Comparison of ENCODE assay signal across 8 mouse cellular contexts in the genomic region with DNA sequence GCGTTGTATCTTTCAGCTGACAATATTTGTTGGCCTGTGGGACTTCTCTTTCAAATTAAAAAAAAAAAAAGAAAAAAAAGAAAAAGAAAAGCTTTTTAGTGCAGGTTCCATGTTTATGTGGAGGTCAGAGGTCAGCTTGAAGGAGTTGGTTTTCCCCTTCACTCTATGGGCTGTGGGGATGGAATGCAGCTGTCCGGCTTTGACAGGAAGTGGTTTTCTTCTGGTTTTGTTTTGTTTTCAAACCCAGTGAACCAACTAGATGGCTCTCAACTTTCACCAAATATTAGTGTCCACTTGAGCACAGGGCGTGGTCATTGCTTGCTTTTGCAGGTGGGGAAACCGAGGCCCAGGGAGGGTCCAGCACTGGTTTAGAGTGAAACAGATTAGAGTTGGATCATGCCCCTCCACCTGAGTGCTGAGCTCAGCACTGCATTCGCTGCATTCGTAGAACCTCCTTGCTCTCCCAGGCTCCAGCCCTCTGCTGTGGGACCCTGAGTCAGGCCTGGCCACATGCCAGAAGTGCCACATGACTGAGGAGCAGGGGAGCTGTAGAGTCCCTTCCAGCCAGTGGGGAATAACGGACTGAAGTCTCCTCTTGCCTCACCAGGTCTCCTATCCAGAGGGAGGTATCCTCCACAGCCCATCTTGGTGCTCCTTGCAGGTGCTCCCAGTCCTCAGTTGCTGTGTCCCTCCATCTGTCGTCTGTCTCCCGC.
DNase-seq lines count a peak whose midpoint lies in the region; ATAC-seq and TF ChIP-seq lines count a peak whose summit lies in the region.

No protein-coding gene starts in this region.

- TF ChIP-seq EP300 in lung, postnatal 0 days (IDR thresholded peaks at IDR 0.05): no peak; the same call in 1 of the 2 replicates

- TF ChIP-seq CTCF in lung, postnatal 0 days (IDR thresholded peaks at IDR 0.05): no peak; the same call in 1 of the 2 replicates

- peak; percentile 75 for ATAC-seq in lung, postnatal 0 days

- no peaks in the 10 kb centered on the region for H3K27me3 ChIP-seq in lung, postnatal 0 days (replicated peaks; ENCODE audit: insufficient read depth, low read length)

- DNase-seq in heart, adult 18-20 months: peak; percentile 69 to 71
- no peak for DNase-seq in heart, postnatal 25 days (ENCODE audit: low spot score)
- DNase-seq in 416B (ENCODE audit: low read depth): peak; percentile 59
- peak; percentile 48 for DNase-seq in brain, adult 2 months (ENCODE audit: low read depth, low spot score)
- peak; percentile 77 for DNase-seq in heart, postnatal 4 days
- peak; percentile 84 for DNase-seq in lung, postnatal 0 days (ENCODE audit: low spot score)
- DNase-seq in cerebellum, postnatal 4 days (ENCODE audit: low spot score in 2 of 2): no peak
- DNase-seq in frontal cortex, postnatal 25 days (ENCODE audit: low spot score in 2 of 2): no peak

- 16% methylated on average over 9 of the region's 9 CpGs for WGBS in lung, postnatal 0 days

- peaks cover 34% of the 10 kb centered on the region; the same call in 1 of the 2 replicates for H3K4me1 ChIP-seq in lung, postnatal 0 days (ENCODE audit: insufficient read depth, low read depth, low read length)

- H3K9me3 ChIP-seq in lung, postnatal 0 days (ENCODE audit: low read length): no peaks in the 10 kb centered on the region

- H3K4me2 ChIP-seq in lung, postnatal 0 days (replicated peaks; ENCODE audit: low read depth, low read length): peak overlapping the region; percentile 19; the same call in 1 of the 2 replicates

- H3K27ac ChIP-seq in lung, postnatal 0 days (ENCODE audit: low read length): peak overlapping the region; percentile 78

- H3K36me3 ChIP-seq in lung, postnatal 0 days (ENCODE audit: insufficient read depth, low read length): no peaks in the 10 kb centered on the region

- no peak overlapping the region for H3K4me3 ChIP-seq in lung, postnatal 0 days (ENCODE audit: low read depth, low read length)

- intact Hi-C loops in heart, postnatal 25 days (cut with DNase I): no loop called here

- no peak overlapping the region for H3K9ac ChIP-seq in lung, postnatal 0 days (replicated peaks; ENCODE audit: low read depth)

Comparison
In these comparisons a context has a peak if more than half of its experiments do, and no peak if none do; other contexts are left out.
1. DNase-seq: peak in heart, adult 18-20 months (2 of 2), 416B (single experiment), brain, adult 2 months (single experiment), heart, postnatal 4 days (single experiment) and lung, postnatal 0 days (single experiment); none in heart, postnatal 25 days (single experiment), cerebellum, postnatal 4 days (0 of 2) and frontal cortex, postnatal 25 days (0 of 2).